Mouse (Mus musculus) embryonic fibroblast, embryonic 13.5 days (primary cell): Measurements from ENCODE around the gene Il5. TPM values are rescaled to one million over a fixed set of nuclear protein-coding genes. Genes with fewer than 3 reads are reported as not detected.
"Not testable (repeated sequence)": the region's sequence is repeated elsewhere in the genome, so short reads cannot be mapped to it uniquely, and the experiment has no call there.

Experiments used
- H3K27ac ChIP-seq: 2 replicates; pipeline ENCODE4 v1.5.1; 2012; ENCODE audit warnings: low read length, control low read depth, inconsistent platforms; ENCODE audit not compliant: insufficient read depth
- H3K4me1 ChIP-seq: 2 replicates; pipeline ENCODE4 v1.6.1; 2011; ENCODE audit warnings: low read length; ENCODE audit not compliant: control insufficient read depth, insufficient read depth
- H3K4me3 ChIP-seq: 2 replicates; pipeline ENCODE4 v1.5.1; 2011; ENCODE audit warnings: mild to moderate bottlenecking, control low read depth, low read length; ENCODE audit not compliant: insufficient read depth
- CTCF ChIP-seq: IDR thresholded peaks from 2 replicates; pipeline ENCODE4 v1.5.1; 2011; ENCODE audit warnings: mild to moderate bottlenecking, control low read depth, low read length, moderate library complexity, borderline replicate concordance; ENCODE audit not compliant: insufficient read depth
- POLR2A ChIP-seq: IDR thresholded peaks from 2 replicates; pipeline ENCODE4 v1.6.1; 2011; ENCODE audit warnings: low read depth, mild to moderate bottlenecking, control low read depth, low read length, moderate library complexity
- polyA plus RNA-seq: library from polyadenylated mRNA; stranded (reverse); fragments of >200 nt; gene quantifications from 2 replicates; pipeline ENCODE4 v1.2.4, GENCODE M21; 2011; ENCODE audit warnings: low read depth; ENCODE audit not compliant: missing spikeins, insufficient read length

Gene Il5
- polyA plus RNA-seq, 1 experiment, result not detected

DNA sequence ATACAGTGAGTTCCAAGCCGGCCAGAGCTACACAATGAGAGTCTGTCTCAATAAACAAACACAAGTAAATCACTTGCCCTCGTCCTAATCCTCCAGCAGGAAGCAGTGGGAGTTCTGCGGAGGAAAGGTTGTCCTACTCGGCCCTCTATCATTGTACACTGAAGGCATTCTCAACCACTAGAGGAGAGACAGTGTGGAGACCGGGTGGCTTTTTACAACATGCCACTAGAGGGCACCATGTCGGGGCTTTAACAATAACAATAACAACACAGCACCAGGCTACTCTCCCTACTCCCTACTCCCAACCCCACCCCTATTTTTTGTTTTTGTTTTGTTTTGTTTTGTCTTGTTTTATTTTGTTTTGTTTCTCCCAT is 17.0 kb downstream of the Il5 start:
- Histone ChIP-seq H3K4me1 (no peaks in the 10 kb centered on the region), H3K27ac (no peak overlapping the region), H3K4me3 (no peak overlapping the region)
- TF ChIP-seq POLR2A, result no peak
- TF ChIP-seq CTCF, result no peak

DNA sequence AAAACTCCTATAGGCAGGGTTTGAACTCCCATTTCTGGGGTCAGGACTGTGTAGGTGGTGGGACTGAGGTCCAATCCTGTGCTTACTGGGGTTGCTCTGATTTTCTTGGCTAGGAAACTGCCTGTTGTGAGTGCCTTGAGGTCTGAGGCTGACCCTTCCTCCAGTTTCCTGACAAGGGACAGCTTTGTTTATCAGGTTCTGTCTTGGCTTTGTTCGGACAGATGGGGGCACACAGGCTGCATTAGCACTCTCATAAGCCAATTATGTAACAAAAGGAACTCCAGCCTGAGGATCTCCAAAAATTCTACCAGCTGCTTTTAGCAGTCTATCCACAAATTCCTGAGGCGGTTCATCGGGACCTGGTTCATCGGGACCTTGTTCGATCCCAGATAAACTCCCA is 21.8 kb downstream of the Il5 start:
- no peak for TF ChIP-seq CTCF
- no peak for TF ChIP-seq POLR2A
- no peak overlapping the region for H3K27ac ChIP-seq
- H3K4me1 ChIP-seq, result no peaks in the 10 kb centered on the region
- no peak overlapping the region for H3K4me3 ChIP-seq

DNA sequence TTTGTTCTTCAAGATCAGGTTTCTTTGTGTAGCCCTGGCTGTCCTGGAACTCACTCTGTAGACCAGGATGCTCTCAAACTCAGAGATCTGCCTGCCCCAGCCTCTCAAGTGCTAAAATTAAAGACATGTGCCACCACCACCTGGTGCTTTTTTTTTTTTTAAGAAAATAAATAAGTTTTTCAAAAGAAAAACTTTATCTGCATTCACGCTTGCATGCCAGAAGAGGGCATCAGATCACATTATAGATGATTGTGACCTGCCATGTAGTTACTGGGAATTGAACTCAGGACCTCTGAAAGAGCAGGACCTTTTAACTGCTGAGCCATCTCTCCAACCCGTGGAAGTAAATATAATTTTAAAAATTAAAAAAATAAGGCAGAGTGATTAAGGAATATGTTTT is 24.7 kb downstream of the Il5 start:
- no peak for TF ChIP-seq POLR2A
- no peak for TF ChIP-seq CTCF
- no peak overlapping the region for H3K4me3 ChIP-seq
- no peak overlapping the region for H3K27ac ChIP-seq
- H3K4me1 ChIP-seq, result no peaks in the 10 kb centered on the region

DNA sequence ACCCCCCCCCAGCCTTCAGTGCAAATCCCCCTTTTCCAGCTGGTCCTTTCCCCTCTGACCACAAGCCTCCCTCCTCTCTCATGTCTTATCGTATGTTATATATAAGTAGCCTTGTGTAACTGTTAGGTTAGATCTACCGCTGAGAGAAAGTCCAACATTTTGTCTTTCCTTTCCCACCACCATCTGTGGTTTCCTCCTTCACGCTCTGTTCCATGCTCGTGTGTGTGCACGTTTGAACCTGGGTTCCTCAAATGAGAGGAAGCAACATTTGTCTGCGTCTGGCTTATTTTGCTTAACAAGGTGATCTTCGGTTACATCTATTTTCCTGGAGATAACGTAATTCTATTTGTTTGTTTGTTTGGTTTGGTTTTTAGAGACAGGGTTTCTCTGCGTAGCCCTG is 27.4 kb downstream of the Il5 start:
- Histone ChIP-seq H3K4me1 (peaks cover 2% of the 10 kb centered on the region), H3K4me3 (no peak overlapping the region), H3K27ac (no peak overlapping the region)
- TF ChIP-seq POLR2A (no peak), CTCF (no peak)

DNA sequence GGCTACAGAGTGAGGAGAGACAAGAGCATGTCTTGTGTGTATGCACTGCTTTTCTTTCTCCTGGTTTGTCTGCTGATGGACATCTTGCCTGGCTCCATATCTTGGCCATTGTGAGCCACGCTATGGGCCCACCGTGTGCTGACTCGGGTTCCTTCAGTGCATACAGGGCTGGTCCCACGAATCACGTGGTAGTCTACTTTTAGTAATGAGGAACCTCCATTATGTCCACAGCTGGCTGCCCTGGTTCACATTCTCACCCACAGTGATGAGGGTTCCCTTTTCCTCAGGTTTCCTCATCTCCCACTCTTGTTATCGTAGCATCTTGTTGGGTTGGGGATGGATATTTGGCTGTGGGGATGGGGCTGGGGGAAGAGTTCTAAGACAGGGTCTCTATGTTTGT is 28.0 kb downstream of the Il5 start:
- H3K4me1 ChIP-seq, result peaks cover 2% of the 10 kb centered on the region
- TF ChIP-seq CTCF (no peak), POLR2A (no peak)
- no peak overlapping the region for H3K27ac ChIP-seq
- H3K4me3 ChIP-seq, result no peak overlapping the region

DNA sequence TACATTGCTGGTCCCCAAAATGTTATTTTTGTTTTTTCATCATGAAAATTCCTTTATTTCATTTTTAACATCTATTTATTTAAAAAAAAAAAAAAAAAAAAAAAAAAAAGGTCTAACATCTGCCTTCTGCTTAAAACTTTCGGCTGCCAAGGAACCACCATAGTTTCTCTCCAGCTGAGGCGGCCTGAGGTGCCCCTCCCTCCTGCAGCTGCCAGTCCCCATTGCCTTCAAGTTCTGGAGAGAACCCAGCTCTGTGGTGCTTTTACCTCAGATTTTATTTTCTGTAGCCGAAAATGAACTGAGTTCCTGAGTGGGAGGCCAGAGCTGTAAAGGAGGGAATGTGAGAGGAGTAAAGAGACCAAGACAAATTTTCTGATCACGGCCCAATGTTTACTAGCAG is 28.7 kb downstream of the Il5 start:
- TF ChIP-seq POLR2A (no peak), CTCF (no peak)
- H3K27ac ChIP-seq, result no peak overlapping the region
- no peak overlapping the region for H3K4me3 ChIP-seq
- H3K4me1 ChIP-seq, result peaks cover 2% of the 10 kb centered on the region

DNA sequence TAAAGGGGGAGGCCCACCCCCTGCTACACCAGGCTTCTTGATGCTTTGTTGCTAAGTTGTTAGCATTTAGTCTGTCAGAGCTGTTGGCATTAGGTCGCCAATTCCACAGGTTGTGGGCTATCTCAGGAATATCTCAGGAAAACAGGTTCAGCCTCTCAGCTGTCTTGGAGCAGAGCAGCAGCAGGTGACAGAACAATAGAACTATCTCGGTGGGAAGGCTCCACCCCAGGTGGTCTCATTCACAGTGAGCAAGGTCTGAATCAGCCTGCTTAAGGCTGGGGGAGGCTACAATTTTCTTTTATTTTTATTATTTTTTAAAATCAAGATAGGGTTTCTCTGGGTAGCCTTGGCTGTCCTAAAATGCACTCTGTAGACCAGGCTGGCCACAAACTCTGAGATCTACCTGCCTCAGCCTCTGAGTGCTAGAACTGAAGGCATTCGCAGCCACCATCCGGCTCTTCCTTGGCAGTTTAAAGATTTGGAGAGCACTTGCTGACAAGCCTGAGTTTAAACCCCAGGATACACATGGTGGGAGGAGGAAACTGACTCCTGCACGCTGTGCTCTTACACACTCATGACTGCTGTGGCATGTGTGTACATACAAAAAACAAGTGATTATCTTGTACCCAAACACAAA is 29.2 kb downstream of the Il5 start:
- TF ChIP-seq POLR2A (no peak), CTCF (no peak)
- Histone ChIP-seq H3K4me3 (no peak overlapping the region), H3K4me1 (peaks cover 2% of the 10 kb centered on the region), H3K27ac (no peak overlapping the region)

DNA sequence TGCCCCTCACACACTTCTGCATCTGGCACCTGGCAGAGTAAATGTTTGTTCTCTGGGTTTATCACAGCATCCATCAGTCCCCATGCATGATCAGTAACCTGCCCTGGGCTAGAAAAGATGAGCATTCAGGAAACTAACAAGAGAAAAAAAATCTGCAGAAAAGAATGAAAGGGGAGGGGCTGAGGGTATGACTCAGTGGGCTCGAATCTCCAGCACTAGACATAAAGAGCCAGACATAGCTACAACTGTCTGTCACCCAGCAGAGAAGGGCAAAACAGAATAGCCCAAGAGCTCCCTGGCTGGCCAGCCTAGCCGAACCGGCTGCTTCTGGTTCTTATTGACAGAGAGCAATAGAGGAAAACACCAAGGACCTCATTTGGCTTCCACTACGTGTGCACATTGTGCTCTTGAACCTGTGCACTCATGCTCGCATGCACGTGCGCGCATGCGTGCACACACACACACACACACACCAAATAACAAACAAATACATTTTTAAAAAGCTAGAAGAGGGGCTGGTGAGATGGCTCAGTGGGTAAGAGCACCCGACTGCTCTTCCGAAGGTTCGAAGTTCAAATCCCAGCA is 34.5 kb downstream of the Il5 start:
- Histone ChIP-seq H3K4me1 (peaks cover 8% of the 10 kb centered on the region), H3K27ac (peak overlapping the region; percentile 19; the same call in 1 of the 2 replicates), H3K4me3 (no peak overlapping the region)
- no peak for TF ChIP-seq CTCF
- TF ChIP-seq POLR2A, result no peak

DNA sequence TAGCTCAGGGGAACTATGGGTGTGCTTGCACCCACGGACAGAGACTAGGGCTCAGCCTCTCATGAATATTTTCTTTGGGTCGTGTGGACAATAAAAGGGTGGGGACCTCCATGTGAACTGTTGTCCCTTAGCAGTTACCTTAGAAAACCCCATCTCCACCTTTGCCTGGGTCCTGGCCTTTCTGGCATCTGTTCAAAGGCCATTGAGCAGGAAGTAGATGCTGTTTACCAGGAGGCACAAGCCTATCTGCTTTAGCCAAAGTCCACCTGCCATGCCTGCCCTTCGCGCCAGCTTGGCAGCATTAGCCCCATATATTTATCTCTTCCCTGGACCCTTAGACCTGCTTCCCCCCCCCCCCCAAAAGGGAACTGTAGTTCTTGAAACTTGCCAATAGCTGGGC is 37.0 kb downstream of the Il5 start:
- peaks cover 13% of the 10 kb centered on the region; the same call in 1 of the 2 replicates for H3K4me1 ChIP-seq
- H3K4me3 ChIP-seq, result no peak overlapping the region
- H3K27ac ChIP-seq, result no peak overlapping the region
- no peak for TF ChIP-seq CTCF
- no peak for TF ChIP-seq POLR2A

DNA sequence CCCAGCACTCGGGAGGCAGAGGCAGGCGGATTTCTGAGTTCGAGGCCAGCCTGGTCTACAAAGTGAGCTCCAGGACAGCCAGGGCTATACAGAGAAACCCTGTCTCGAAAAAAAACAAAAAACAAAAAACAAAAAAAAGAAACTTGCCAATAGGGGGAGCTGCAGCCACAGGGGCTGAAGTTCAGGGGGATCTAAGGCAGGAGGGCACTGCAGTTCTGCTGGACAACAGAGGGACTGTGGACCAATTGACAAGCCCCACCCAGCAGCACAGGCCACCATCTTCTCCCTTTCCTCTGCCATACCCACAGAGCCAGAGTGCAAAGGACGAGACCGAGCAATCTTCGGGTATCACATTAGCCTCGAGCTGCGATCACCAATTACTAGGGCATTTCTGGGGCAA is 37.4 kb downstream of the Il5 start:
- H3K4me1 ChIP-seq, result peaks cover 14% of the 10 kb centered on the region; the same call in 1 of the 2 replicates
- not testable (repeated sequence) for H3K4me3 ChIP-seq, H3K27ac ChIP-seq
- peak; percentile 43; the same call in 1 of the 2 replicates for TF ChIP-seq CTCF
